Mouse (Mus musculus) liver, embryonic 16.5 days (tissue): ENCODE data around the gene Kcnk13. TPM values are rescaled to one million over a fixed set of nuclear protein-coding genes. Genes with fewer than 3 reads are reported as not detected.
"Not testable (repeated sequence)": the region's sequence is repeated elsewhere in the genome, so short reads cannot be mapped to it uniquely, and the experiment has no call there.

Experiments
- ATAC-seq: fragments of 200-750 bp; cut with Nextera tagmentation; 2 replicates; pipeline ENCODE4 v1.8.0; 2017; ENCODE audit warnings: low read depth, mild to moderate bottlenecking, moderate number of reproducible peaks, moderate library complexity
- H3K27ac ChIP-seq: fragments of 300-500 bp; sonication (generic); 2 replicates; pipeline ENCODE4 v1.5.1; 2014; ENCODE audit warnings: mild to moderate bottlenecking, low read length
- H3K27me3 ChIP-seq: fragments of 300-500 bp; sonication (generic); 2 replicates; pipeline ENCODE4 v1.6.1; 2014; ENCODE audit warnings: low read depth, low read length, mixed read lengths; ENCODE audit not compliant: control insufficient read depth, insufficient read depth
- H3K36me3 ChIP-seq: fragments of 300-500 bp; sonication (generic); 2 replicates; pipeline ENCODE4 v1.6.1; 2014; ENCODE audit warnings: mild to moderate bottlenecking; ENCODE audit not compliant: control insufficient read depth, insufficient read depth
- H3K4me1 ChIP-seq: fragments of 300-500 bp; sonication (generic); 2 replicates; pipeline ENCODE4 v1.6.1; 2014; ENCODE audit warnings: low read depth, low read length, mixed read lengths; ENCODE audit not compliant: control insufficient read depth
- H3K4me2 ChIP-seq: fragments of 300-500 bp; sonication (generic); 2 replicates; pipeline ENCODE4 v1.6.1; 2014; ENCODE audit warnings: low read depth, low read length, mixed read lengths
- H3K4me3 ChIP-seq: fragments of 300-500 bp; sonication (generic); 2 replicates; pipeline ENCODE4 v1.5.1; 2014; ENCODE audit warnings: low read depth, mild to moderate bottlenecking, low read length
- H3K9ac ChIP-seq: fragments of 300-500 bp; sonication (generic); 2 replicates; pipeline ENCODE4 v1.6.1; 2014; ENCODE audit warnings: low read depth, low read length
- H3K9me3 ChIP-seq: fragments of 300-500 bp; sonication (generic); replicated peaks from 2 replicates; pipeline ENCODE4 v1.6.1; 2016; ENCODE audit warnings: low read length; ENCODE audit not compliant: control insufficient read depth
- WGBS: fragments of 180-500 bp; shearing (Covaris S2); extraction: QIAGEN DNeasy Blood & Tissue Kit; methylation state at CpG from one replicate; pipeline ENCODE4 v1.1.7; 2014; ENCODE audit not compliant: insufficient replicate concordance; 5-methylcytosine and 5-hydroxymethylcytosine counted together
- polyA plus RNA-seq: library from polyadenylated mRNA; unstranded; fragments of >200 nt; fragmentation: Nextera tagmentation; extraction: Ambion mirVana; gene quantifications from 2 replicates; pipeline ENCODE4 v1.2.1, GENCODE M21; 2015

Kcnk13 gene
- polyA plus RNA-seq, 1 experiment from 2014 or later, result 0.84 TPM

- no peak overlapping the region for H3K27ac ChIP-seq
- H3K4me1 ChIP-seq, result peaks cover 6% of the 10 kb centered on the region
- H3K4me2 ChIP-seq, result no peak overlapping the region
- H3K4me3 ChIP-seq, result no peak overlapping the region
- no peaks in the 10 kb centered on the region for H3K36me3 ChIP-seq
- H3K27me3 ChIP-seq, result peaks cover 12% of the 10 kb centered on the region
- H3K9me3 ChIP-seq, result no peaks in the 10 kb centered on the region
- no peak for ATAC-seq
- no peak overlapping the region for H3K9ac ChIP-seq
These were observed 5.0 kb upstream of the Kcnk13 start for GRCm38 (mm10) chr12:99959291-99959690.

- H3K4me1 ChIP-seq, result peaks cover 12% of the 10 kb centered on the region
- H3K27me3 ChIP-seq, result peaks cover 18% of the 10 kb centered on the region
- 15% methylated on average over 10 of the region's 10 CpGs for WGBS
- H3K4me3 ChIP-seq, result no peak overlapping the region
- ATAC-seq, result 0 out of 2 replicates have a peak, but pooled peaks have one; percentile 33
- H3K9ac ChIP-seq, result no peak overlapping the region
- H3K27ac ChIP-seq, result no peak overlapping the region
- H3K4me2 ChIP-seq, result no peak overlapping the region
- no peaks in the 10 kb centered on the region for H3K36me3 ChIP-seq
- no peaks in the 10 kb centered on the region for H3K9me3 ChIP-seq
These were observed 4.4 kb upstream of the Kcnk13 start for GRCm38 (mm10) chr12:99959930-99960329.

- no peak overlapping the region for H3K9ac ChIP-seq
- no peak overlapping the region for H3K4me3 ChIP-seq
- no peak overlapping the region for H3K27ac ChIP-seq
- no peaks in the 10 kb centered on the region for H3K36me3 ChIP-seq
- peaks cover 26% of the 10 kb centered on the region for H3K27me3 ChIP-seq
- peaks cover 14% of the 10 kb centered on the region for H3K4me1 ChIP-seq
- WGBS, result 43% methylated on average over 7 of the region's 7 CpGs
- ATAC-seq, result 0 out of 2 replicates have a peak, but pooled peaks have one; percentile 33
- H3K9me3 ChIP-seq, result no peaks in the 10 kb centered on the region
- H3K4me2 ChIP-seq, result no peak overlapping the region
These were observed 3.6 kb upstream of the Kcnk13 start for GRCm38 (mm10) chr12:99960675-99961074.

GRCm38 (mm10) chr12:99965203-99966115, 1.2 kb downstream of the Kcnk13 start:
- under 1% methylated on average over 77 of the region's 77 CpGs for WGBS
- peak overlapping the region; percentile 48 for H3K4me3 ChIP-seq
- H3K4me2 ChIP-seq, result peak overlapping the region; percentile 56
- H3K36me3 ChIP-seq, result no peaks in the 10 kb centered on the region
- no peak overlapping the region for H3K9ac ChIP-seq
- H3K4me1 ChIP-seq, result peaks cover 9% of the 10 kb centered on the region
- H3K9me3 ChIP-seq, result no peaks in the 10 kb centered on the region
- ATAC-seq, result no peak
- H3K27me3 ChIP-seq, result peaks cover 52% of the 10 kb centered on the region
- no peak overlapping the region for H3K27ac ChIP-seq

- ATAC-seq, result no peak
- Histone ChIP-seq H3K9ac (no peak overlapping the region), H3K4me2 (peak overlapping the region; percentile 56)
These were observed 1.9 kb downstream of the Kcnk13 start for GRCm38 (mm10) chr12:99966116-99966770.

DNA sequence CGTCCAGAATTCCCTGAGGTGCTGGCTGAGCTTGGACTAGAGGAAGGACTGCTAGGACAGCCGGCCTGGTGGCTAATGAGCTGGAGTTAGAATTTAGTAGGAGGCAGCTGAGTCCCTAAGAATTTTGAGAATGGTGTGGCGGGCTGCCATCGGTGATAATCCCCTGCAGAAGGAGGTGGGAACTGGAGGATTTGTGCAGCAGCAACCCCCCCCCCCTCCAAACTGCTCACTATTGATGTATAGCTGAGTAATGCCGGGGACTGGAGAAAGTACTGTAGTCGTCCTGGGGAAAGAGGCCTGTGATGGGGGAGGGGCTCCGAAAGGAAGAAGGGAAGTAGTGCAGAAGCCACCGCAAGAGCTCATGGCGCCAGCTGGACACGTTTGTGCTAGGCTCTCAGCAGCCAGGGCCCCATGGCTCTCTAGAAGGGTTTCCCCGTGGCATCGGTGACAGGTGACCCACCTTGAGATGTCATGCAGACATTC, 2.6 kb downstream of the Kcnk13 start:
- H3K4me1 ChIP-seq, result peaks cover 8% of the 10 kb centered on the region
- no peaks in the 10 kb centered on the region for H3K9me3 ChIP-seq
- peaks cover 55% of the 10 kb centered on the region for H3K27me3 ChIP-seq
- H3K9ac ChIP-seq, result no peak overlapping the region
- 6% methylated on average over 12 of the region's 12 CpGs for WGBS
- no peak overlapping the region for H3K4me3 ChIP-seq
- ATAC-seq, result no peak
- no peaks in the 10 kb centered on the region for H3K36me3 ChIP-seq
- no peak overlapping the region for H3K4me2 ChIP-seq
- H3K27ac ChIP-seq, result no peak overlapping the region

More at GRCm38 (mm10) chr12:99966116-99966770, 1.9 kb downstream of the Kcnk13 start:
- H3K4me3 ChIP-seq, result peak overlapping the region; percentile 48
- H3K36me3 ChIP-seq, result no peaks in the 10 kb centered on the region
- peaks cover 55% of the 10 kb centered on the region for H3K27me3 ChIP-seq
- H3K4me1 ChIP-seq, result peaks cover 8% of the 10 kb centered on the region
- no peak overlapping the region for H3K27ac ChIP-seq
- no peaks in the 10 kb centered on the region for H3K9me3 ChIP-seq
- 8% methylated on average over 25 of the region's 25 CpGs for WGBS

DNA sequence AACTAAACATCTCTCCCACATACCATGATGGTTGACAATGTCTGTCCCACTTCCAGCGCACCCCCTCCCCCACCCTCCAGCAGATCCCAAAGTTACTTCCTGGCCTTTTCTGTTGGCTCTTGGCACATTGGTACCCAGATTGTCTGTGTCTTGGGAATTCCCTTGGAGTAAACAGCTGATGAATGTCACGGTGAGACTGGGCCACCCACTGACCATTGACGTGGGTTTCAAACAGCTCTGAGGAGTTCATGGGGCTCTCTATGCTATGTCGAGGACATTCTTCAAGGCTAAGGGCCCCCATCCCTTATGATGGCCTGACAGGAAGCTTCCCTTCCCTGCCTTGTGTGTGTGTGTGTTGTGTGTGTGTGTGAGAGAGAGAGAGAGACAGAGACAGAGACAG, 5.6 kb downstream of the Kcnk13 start:
- Histone ChIP-seq H3K4me3 (no peak overlapping the region), H3K4me2 (no peak overlapping the region), H3K9me3 (no peaks in the 10 kb centered on the region), H3K27me3 (peaks cover 37% of the 10 kb centered on the region), H3K36me3 (no peaks in the 10 kb centered on the region), H3K27ac (no peak overlapping the region), H3K4me1 (peaks cover 2% of the 10 kb centered on the region; the same call in 1 of the 2 replicates), H3K9ac (no peak overlapping the region)
- ATAC-seq, result no peak
- WGBS, result 48% methylated on average over 4 of the region's 4 CpGs

- not testable (repeated sequence) for H3K4me1 ChIP-seq, H3K4me2 ChIP-seq, H3K9ac ChIP-seq, ATAC-seq, H3K4me3 ChIP-seq, H3K27ac ChIP-seq, H3K36me3 ChIP-seq, H3K9me3 ChIP-seq
- peaks cover 22% of the 10 kb centered on the region for H3K27me3 ChIP-seq
- 46% methylated on average over 7 of the region's 7 CpGs for WGBS
These were observed 7.1 kb downstream of the Kcnk13 start for GRCm38 (mm10) chr12:99971205-99971894.
